Mouse (Mus musculus) cerebellum, adult 9-10 months (tissue): ENCODE data around the gene Ccdc34.
A peak's percentile ranks its signal among the peaks of the same experiment; 100 is the strongest.
"Not testable (repeated sequence)": the region's sequence is repeated elsewhere in the genome, so short reads cannot be mapped to it uniquely, and the experiment has no call there.

Source experiments
- DNase-seq: peaks from one replicate; pipeline ENCODE4 v3.0.0; 2022

The Ccdc34 gene

GRCm38 (mm10) chr2:110085701-110086143 is 68.1 kb downstream of the Ccdc34 start:
- no peak for DNase-seq

GRCm38 (mm10) chr2:110114133-110114532 is 96.5 kb downstream of the Ccdc34 start:
- no peak for DNase-seq

- no peak for DNase-seq
These were observed 111.8 kb downstream of the Ccdc34 start for GRCm38 (mm10) chr2:110129396-110129795.

GRCm38 (mm10) chr2:110131573-110131972 is 114.0 kb downstream of the Ccdc34 start:
- no peak for DNase-seq

- no peak for DNase-seq
These were observed 115.9 kb downstream of the Ccdc34 start for GRCm38 (mm10) chr2:110133356-110134115.

- no peak for DNase-seq
These were observed 117.4 kb downstream of the Ccdc34 start for GRCm38 (mm10) chr2:110134765-110135594.

GRCm38 (mm10) chr2:110137291-110137690 is 119.7 kb downstream of the Ccdc34 start:
- DNase-seq = no peak

GRCm38 (mm10) chr2:110138096-110138495 is 120.5 kb downstream of the Ccdc34 start:
- no peak for DNase-seq

- not testable (repeated sequence) for DNase-seq
These were observed 130.4 kb downstream of the Ccdc34 start for GRCm38 (mm10) chr2:110147980-110148379.

GRCm38 (mm10) chr2:110149246-110149645 is 131.6 kb downstream of the Ccdc34 start:
- no peak for DNase-seq

GRCm38 (mm10) chr2:110156321-110156720 is 138.7 kb downstream of the Ccdc34 start:
- DNase-seq = no peak

- no peak for DNase-seq
These were observed 147.4 kb downstream of the Ccdc34 start for GRCm38 (mm10) chr2:110165003-110165402.

GRCm38 (mm10) chr2:110167694-110168093 is 150.1 kb downstream of the Ccdc34 start:
- DNase-seq = no peak

GRCm38 (mm10) chr2:110168361-110168760 is 150.7 kb downstream of the Ccdc34 start:
- no peak for DNase-seq

GRCm38 (mm10) chr2:110172456-110172855 is 154.8 kb downstream of the Ccdc34 start:
- peak; percentile 21 for DNase-seq

GRCm38 (mm10) chr2:110173818-110174247 is 156.2 kb downstream of the Ccdc34 start:
- no peak for DNase-seq

- DNase-seq = no peak
These were observed 159.3 kb downstream of the Ccdc34 start for GRCm38 (mm10) chr2:110176761-110177400.

- DNase-seq = no peak
These were observed 159.8 kb downstream of the Ccdc34 start for GRCm38 (mm10) chr2:110177406-110177805.

- peak; percentile 62 for DNase-seq
These were observed 160.3 kb downstream of the Ccdc34 start for GRCm38 (mm10) chr2:110177879-110178278.

- DNase-seq = peak; percentile 66
These were observed 162.2 kb downstream of the Ccdc34 start for GRCm38 (mm10) chr2:110179669-110180315.

GRCm38 (mm10) chr2:110180316-110180670 is 162.7 kb downstream of the Ccdc34 start:
- peak; percentile 71 for DNase-seq

GRCm38 (mm10) chr2:110181666-110182065 is 164.0 kb downstream of the Ccdc34 start:
- no peak for DNase-seq

GRCm38 (mm10) chr2:110182248-110182647 is 164.6 kb downstream of the Ccdc34 start:
- peak; percentile 19 for DNase-seq
